Mouse (Mus musculus): ENCODE measurements around the gene Larp1.

DNA sequence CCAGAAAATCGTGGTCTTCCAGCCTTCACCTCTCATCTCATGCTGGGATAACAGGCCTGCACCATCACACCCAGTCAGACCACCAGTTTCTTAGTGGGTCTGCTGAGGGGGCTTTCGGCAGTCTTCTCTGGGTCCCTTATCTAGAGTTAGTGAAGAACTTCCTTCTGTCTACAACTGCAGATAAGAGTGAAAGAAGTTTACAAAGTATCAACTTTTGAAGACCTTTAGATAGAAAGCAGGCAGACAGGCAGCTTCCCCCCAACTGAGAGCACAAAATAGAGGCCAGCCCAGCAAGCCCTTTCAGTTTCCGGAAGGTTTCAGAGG, 24.6 kb upstream of the Larp1 start:
- TF ChIP-seq CTCF (IDR thresholded peaks at IDR 0.05; ENCODE audit: low read depth): no peak
- no peak for TF ChIP-seq EP300 (IDR thresholded peaks at IDR 0.05; ENCODE audit: low read depth)

Data from liver, postnatal 0 days (tissue).